Comparison of ENCODE assay signal across 9 mouse cellular contexts in the genomic region with DNA sequence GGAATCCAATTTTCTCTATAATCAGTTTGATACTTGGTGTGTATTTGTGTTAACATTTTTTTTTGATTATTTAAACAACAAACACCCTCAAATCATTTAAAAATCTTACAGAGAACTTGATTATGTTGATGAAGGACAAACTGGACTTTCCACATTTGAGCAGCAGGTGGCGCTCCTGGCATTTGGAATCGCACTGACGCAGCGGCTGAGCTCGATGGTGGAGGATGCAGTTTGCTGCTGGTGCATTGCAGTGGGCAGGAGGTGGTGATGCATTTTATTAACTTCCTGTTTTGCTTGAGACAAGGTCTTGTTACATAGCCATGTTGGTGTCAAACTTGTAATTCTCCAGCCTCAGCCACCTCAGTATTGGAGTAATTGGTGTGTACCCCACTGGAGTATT. TPM values are rescaled to one million over a fixed set of nuclear protein-coding genes. Genes with fewer than 3 reads are reported as not detected.
A peak's percentile ranks its signal among the peaks of the same experiment; 100 is the strongest.
DNase-seq lines count a peak whose midpoint lies in the region; ATAC-seq and TF ChIP-seq lines count a peak whose summit lies in the region.
"Had no signal": no experiment of that assay in that cellular context is flagged by ENCODE, and none has a peak within 500 bp of the region (broad histone marks: within the 10 kb centered on the region; RNA-seq: fewer than 3 reads in every experiment).

No protein-coding gene starts in this region.

- TF ChIP-seq RAD21 in MEL (IDR thresholded peaks at IDR 0.05; ENCODE audit: low read depth, low read length), result peak; percentile 75

- no peak for TF ChIP-seq EP300 in MEL (IDR thresholded peaks at IDR 0.05; ENCODE audit: low read depth in 1 of 2, low read length in 2 of 2)

- peak; percentile 51 for DNase-seq in MEL (ENCODE audit: low read depth, low spot score)
- DNase-seq in layer of hippocampus, postnatal 14 days (ENCODE audit: low spot score in 2 of 2), result peak; percentile 70 to 75
- DNase-seq in mesoderm, embryonic 11.5 days (ENCODE audit: low read depth, low spot score), result peak; percentile 77
- DNase-seq in right cerebral cortex, postnatal 25 days, result peak; percentile 71

- no peaks in the 10 kb centered on the region for H3K27me3 ChIP-seq in MEL (ENCODE audit: control insufficient read depth in 1 of 2, insufficient read depth in 2 of 2, low read length in 2 of 2)
- peaks cover 8% of the 10 kb centered on the region; the same call in 1 of the 2 replicates for H3K27me3 ChIP-seq in embryonic facial prominence, embryonic 15.5 days
- H3K27me3 ChIP-seq in hindbrain, embryonic 12.5 days, result no peaks in the 10 kb centered on the region; the same call in 1 of the 2 replicates

- no peaks in the 10 kb centered on the region for H3K79me2 ChIP-seq in MEL (ENCODE audit: control insufficient read depth, insufficient read depth, low read length, poor library complexity)

- no peak overlapping the region for H3K9ac ChIP-seq in MEL (ENCODE audit: control insufficient read depth, low read depth, low read length, poor library complexity, severe bottlenecking)
- no peak overlapping the region for H3K9ac ChIP-seq in embryonic facial prominence, embryonic 15.5 days
- no peak overlapping the region for H3K9ac ChIP-seq in hindbrain, embryonic 12.5 days
- H3K9ac ChIP-seq: heart, embryonic 13.5 days had no signal

- H3K9me3 ChIP-seq in MEL (replicated peaks; ENCODE audit: insufficient read depth, low read length), result no peaks in the 10 kb centered on the region
- no peaks in the 10 kb centered on the region for H3K9me3 ChIP-seq in embryonic facial prominence, embryonic 15.5 days (replicated peaks)
- H3K9me3 ChIP-seq in hindbrain, embryonic 12.5 days (replicated peaks), result no peaks in the 10 kb centered on the region
- H3K9me3 ChIP-seq: heart, embryonic 13.5 days had no signal

- no peak for TF ChIP-seq POLR2A in MEL (IDR thresholded peaks at IDR 0.05; ENCODE audit: control insufficient read depth in 1 of 2, insufficient read depth in 1 of 2, low read depth in 1 of 2, low read length in 2 of 2, poor library complexity in 1 of 2)
- TF ChIP-seq POLR2A in bone marrow macrophage, adult 2 months (IDR thresholded peaks at IDR 0.05; ENCODE audit: borderline replicate concordance, low read depth, low read length), result no peak

- H3K27ac ChIP-seq in MEL (ENCODE audit: control insufficient read depth, low read depth, low read length), result no peak overlapping the region
- H3K27ac ChIP-seq in bone marrow macrophage, adult 2 months (ENCODE audit: insufficient read depth, low read depth, low read length), result no peak overlapping the region
- H3K27ac ChIP-seq in embryonic facial prominence, embryonic 15.5 days (replicated peaks), result no peak overlapping the region
- no peak overlapping the region for H3K27ac ChIP-seq in hindbrain, embryonic 12.5 days
- H3K27ac ChIP-seq: heart, embryonic 13.5 days had no signal

- peak; percentile 44; the same call in 1 of the 2 replicates for ATAC-seq in embryonic facial prominence, embryonic 15.5 days (ENCODE audit: insufficient number of reproducible peaks, low FRiP score, low TSS enrichment, low read depth)
- ATAC-seq in hindbrain, embryonic 12.5 days (ENCODE audit: low FRiP score), result peak; percentile 53; the same call in 1 of the 2 replicates
- no peak for ATAC-seq in activated CD4-positive, CD25-positive, alpha-beta regulatory T cell, adult 4 months

- H3K4me3 ChIP-seq in MEL (ENCODE audit: control insufficient read depth in 1 of 2, insufficient read depth in 1 of 2, low read depth in 2 of 2, low read length in 2 of 2), result no peak overlapping the region
- no peak overlapping the region for H3K4me3 ChIP-seq in bone marrow macrophage, adult 2 months (ENCODE audit: insufficient read depth, low read length)
- H3K4me3 ChIP-seq in embryonic facial prominence, embryonic 15.5 days (replicated peaks), result no peak overlapping the region
- no peak overlapping the region for H3K4me3 ChIP-seq in hindbrain, embryonic 12.5 days
- H3K4me3 ChIP-seq: heart, embryonic 13.5 days had no signal

- no peaks in the 10 kb centered on the region for H3K4me1 ChIP-seq in MEL (ENCODE audit: control insufficient read depth in 1 of 2, insufficient read depth in 2 of 2, low read length in 2 of 2)
- no peaks in the 10 kb centered on the region for H3K4me1 ChIP-seq in bone marrow macrophage, adult 2 months (ENCODE audit: control insufficient read depth, insufficient read depth, low read length)
- H3K4me1 ChIP-seq in embryonic facial prominence, embryonic 15.5 days, result no peaks in the 10 kb centered on the region
- no peaks in the 10 kb centered on the region for H3K4me1 ChIP-seq in hindbrain, embryonic 12.5 days

- under 1% methylated on average over 5 of the region's 5 CpGs for WGBS in embryonic facial prominence, embryonic 15.5 days
- WGBS in hindbrain, embryonic 12.5 days, result 0% methylated on average over 5 of the region's 5 CpGs

- no peak overlapping the region for H3K4me2 ChIP-seq in embryonic facial prominence, embryonic 15.5 days (replicated peaks)
- no peak overlapping the region for H3K4me2 ChIP-seq in hindbrain, embryonic 12.5 days (replicated peaks)
- H3K4me2 ChIP-seq: heart, embryonic 13.5 days had no signal

- no peaks in the 10 kb centered on the region for H3K36me3 ChIP-seq in MEL (ENCODE audit: control insufficient read depth in 1 of 2, insufficient read depth in 2 of 2, low read length in 2 of 2)
- no peaks in the 10 kb centered on the region for H3K36me3 ChIP-seq in embryonic facial prominence, embryonic 15.5 days
- no peaks in the 10 kb centered on the region for H3K36me3 ChIP-seq in hindbrain, embryonic 12.5 days
- H3K36me3 ChIP-seq: heart, embryonic 13.5 days had no signal

- TF ChIP-seq CTCF in MEL (IDR thresholded peaks at IDR 0.05 in 2 of 3, conservative IDR thresholded peaks at IDR 0.05 in 1 of 3; ENCODE audit: control insufficient read depth in 1 of 3, insufficient read depth in 1 of 3, low read depth in 2 of 3, low read length in 3 of 3, poor library complexity in 1 of 3, severe bottlenecking in 1 of 3), result peak; percentile 59 to 83 (median 70)
- TF ChIP-seq CTCF in bone marrow macrophage, adult 2 months (IDR thresholded peaks at IDR 0.05; ENCODE audit: low read depth, low read length), result peak; percentile 88

TF ChIP-seq in MEL, 35 proteins besides CTCF, POLR2A, EP300 and RAD21:
- TF ChIP-seq SMC3 (IDR thresholded peaks at IDR 0.05; ENCODE audit: low read depth, low read length) (peak; percentile 72), NELFE (IDR thresholded peaks at IDR 0.05; ENCODE audit: low read depth, low read length) (no peak), ZC3H11A (IDR thresholded peaks at IDR 0.05; ENCODE audit: low read depth, low read length) (peak; percentile 41)

RNA-seq across cellular contexts. Expression of a gene that starts 56.7 kb away (rescaled TPM):
- not detected in 2 replicates for total RNA-seq in MEL (2012; rRNA removed)
- polyA plus RNA-seq in MEL (2012; ENCODE audit: insufficient read depth in 1 of 2, insufficient read length in 2 of 2, low read depth in 1 of 2, low replicate concordance in 2 of 2, missing spikeins in 1 of 2), result not detected
- polyA plus RNA-seq in bone marrow macrophage, adult 2 months (2012; ENCODE audit: insufficient read depth, insufficient read length, missing spikeins), result not detected in 2 replicates
- polyA plus RNA-seq in embryonic facial prominence, embryonic 15.5 days (2015; fragmentation: Nextera tagmentation; extraction: Ambion mirVana), result 5.2 and 6.1 TPM in 2 replicates
- polyA plus RNA-seq in hindbrain, embryonic 12.5 days (2016; fragmentation: Nextera tagmentation; extraction: Ambion mirVana), result 1.8 and 2.7 TPM in 2 replicates
- total RNA-seq in layer of hippocampus, postnatal 14 days (2021), result 1 to 10 TPM; 6.7 to 7.9 TPM
- polyA plus RNA-seq in activated CD4-positive, CD25-positive, alpha-beta regulatory T cell, adult 4 months (2017; shearing (Covaris generic)), result not detected
